Mouse (Mus musculus): Measurements from ENCODE around the gene Irf8. TPM values are rescaled to one million over a fixed set of nuclear protein-coding genes. Genes with fewer than 3 reads are reported as not detected.
"Not testable (repeated sequence)": the region's sequence is repeated elsewhere in the genome, so short reads cannot be mapped to it uniquely, and the experiment has no call there.

Gene Irf8
- polyA plus RNA-seq, 1 experiment, result 50.7 TPM

DNA sequence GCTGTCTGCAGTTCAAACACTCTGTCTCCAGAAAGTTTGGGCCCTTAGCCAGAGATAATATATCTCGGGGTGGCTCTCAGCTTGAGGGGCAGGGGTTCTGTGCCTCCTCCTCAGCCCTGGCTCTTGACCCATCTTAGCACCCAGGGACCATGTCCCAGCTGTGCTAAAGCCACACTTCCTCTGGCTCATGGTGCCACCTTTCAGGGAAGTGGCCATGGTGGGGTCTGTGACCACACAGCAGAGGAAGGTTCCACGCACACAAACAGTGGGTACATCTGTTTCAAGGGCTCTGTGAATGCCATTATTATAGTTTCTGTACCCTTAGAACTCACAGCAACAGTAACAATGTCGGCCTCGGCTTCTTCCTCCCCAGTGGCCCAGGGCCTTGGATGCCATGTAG lies 47.6 kb downstream of the Irf8 start:
- no peaks in the 10 kb centered on the region for H3K9me3 ChIP-seq
- H3K36me3 ChIP-seq (replicated peaks; ENCODE audit: low read length), result no peaks in the 10 kb centered on the region
- H3K4me3 ChIP-seq (replicated peaks), result no peak overlapping the region
- H3K4me1 ChIP-seq, result peaks cover 24% of the 10 kb centered on the region
- H3K27me3 ChIP-seq (replicated peaks), result peaks cover 84% of the 10 kb centered on the region
- no peak for TF ChIP-seq FLI1 (IDR thresholded peaks at IDR 0.05; ENCODE audit: low read length)
- no peak for TF ChIP-seq GATA1 (IDR thresholded peaks at IDR 0.05; ENCODE audit: borderline replicate concordance, low read length)

DNA sequence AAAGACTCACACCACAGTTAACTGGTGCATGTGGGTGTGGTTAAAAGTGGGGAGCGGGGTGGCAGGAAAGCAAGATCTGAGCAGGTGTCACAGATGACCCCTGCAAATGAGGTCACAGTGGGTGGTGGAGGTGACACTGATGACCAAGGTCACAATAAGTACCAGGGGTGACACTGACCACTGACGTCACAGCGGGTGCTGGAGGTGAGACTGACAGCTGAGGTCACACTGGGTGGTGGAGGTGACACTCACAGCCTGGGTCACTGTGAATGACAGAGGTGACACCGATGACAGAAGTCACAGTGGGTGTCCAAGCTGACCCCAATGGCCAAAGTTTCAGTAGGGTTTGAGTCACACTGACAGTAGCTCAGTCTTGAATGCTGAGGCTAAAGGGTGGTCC lies 50.6 kb downstream of the Irf8 start:
- Histone ChIP-seq H3K4me1 (peaks cover 27% of the 10 kb centered on the region), H3K27me3 (replicated peaks) (peaks cover 82% of the 10 kb centered on the region), H3K36me3 (replicated peaks; ENCODE audit: low read length) (no peaks in the 10 kb centered on the region), H3K4me3 (replicated peaks) (peak overlapping the region; percentile 21), H3K9me3 (no peaks in the 10 kb centered on the region)
- TF ChIP-seq FLI1 (IDR thresholded peaks at IDR 0.05; ENCODE audit: low read length) (no peak), GATA1 (IDR thresholded peaks at IDR 0.05; ENCODE audit: borderline replicate concordance, low read length) (no peak)

DNA sequence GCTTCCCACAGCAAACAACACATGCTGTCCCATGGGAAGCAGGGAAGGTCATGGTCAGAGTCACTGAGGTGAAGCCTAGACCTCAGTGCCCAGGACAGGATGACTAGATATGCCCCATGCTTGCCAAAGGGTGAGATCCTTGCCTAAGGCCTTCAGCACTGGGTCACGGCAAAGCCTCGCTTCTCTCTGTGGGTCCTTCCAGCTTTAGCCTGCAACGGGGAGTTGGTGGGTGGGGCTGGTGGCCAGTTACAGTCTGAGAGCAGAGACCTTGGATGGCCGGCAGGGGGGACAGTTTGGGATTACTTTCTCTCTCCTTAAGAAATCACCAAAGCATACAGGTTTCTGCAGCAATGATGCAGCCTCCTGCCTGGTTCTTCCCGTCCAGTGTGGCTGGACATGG lies 51.5 kb downstream of the Irf8 start:
- Histone ChIP-seq H3K4me1 (peaks cover 35% of the 10 kb centered on the region), H3K27me3 (replicated peaks) (peaks cover 82% of the 10 kb centered on the region), H3K36me3 (replicated peaks; ENCODE audit: low read length) (no peaks in the 10 kb centered on the region), H3K9me3 (no peaks in the 10 kb centered on the region), H3K4me3 (replicated peaks) (no peak overlapping the region)
- no peak for TF ChIP-seq GATA1 (IDR thresholded peaks at IDR 0.05; ENCODE audit: borderline replicate concordance, low read length)
- TF ChIP-seq FLI1 (IDR thresholded peaks at IDR 0.05; ENCODE audit: low read length), result no peak

DNA sequence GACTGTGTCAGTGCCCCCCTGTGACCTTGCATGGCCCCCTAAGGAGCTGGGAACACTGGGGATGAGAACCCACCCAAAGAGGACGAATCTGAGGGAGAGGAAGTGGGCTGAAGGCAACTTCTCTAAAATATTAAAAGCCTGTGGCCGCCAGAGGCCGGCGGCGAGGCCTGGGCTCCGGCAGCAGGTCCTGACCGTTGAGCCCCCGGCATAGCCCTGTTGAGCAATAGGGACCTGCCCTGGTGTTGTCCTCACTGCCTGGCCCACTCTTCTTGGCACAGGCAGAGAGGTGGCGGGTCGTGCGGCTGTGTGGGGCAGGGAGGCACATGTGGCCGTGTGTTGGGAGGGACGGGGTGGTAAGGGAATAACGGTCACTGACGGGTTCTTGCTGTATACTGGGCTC lies 56.6 kb downstream of the Irf8 start:
- Histone ChIP-seq H3K4me3 (replicated peaks) (no peak overlapping the region), H3K36me3 (replicated peaks; ENCODE audit: low read length) (no peaks in the 10 kb centered on the region), H3K9me3 (no peaks in the 10 kb centered on the region), H3K4me1 (peaks cover 29% of the 10 kb centered on the region; the same call in 1 of the 2 replicates), H3K27me3 (replicated peaks) (peaks cover 87% of the 10 kb centered on the region)
- TF ChIP-seq FLI1 (IDR thresholded peaks at IDR 0.05; ENCODE audit: low read length), result no peak
- no peak for TF ChIP-seq GATA1 (IDR thresholded peaks at IDR 0.05; ENCODE audit: borderline replicate concordance, low read length)

DNA sequence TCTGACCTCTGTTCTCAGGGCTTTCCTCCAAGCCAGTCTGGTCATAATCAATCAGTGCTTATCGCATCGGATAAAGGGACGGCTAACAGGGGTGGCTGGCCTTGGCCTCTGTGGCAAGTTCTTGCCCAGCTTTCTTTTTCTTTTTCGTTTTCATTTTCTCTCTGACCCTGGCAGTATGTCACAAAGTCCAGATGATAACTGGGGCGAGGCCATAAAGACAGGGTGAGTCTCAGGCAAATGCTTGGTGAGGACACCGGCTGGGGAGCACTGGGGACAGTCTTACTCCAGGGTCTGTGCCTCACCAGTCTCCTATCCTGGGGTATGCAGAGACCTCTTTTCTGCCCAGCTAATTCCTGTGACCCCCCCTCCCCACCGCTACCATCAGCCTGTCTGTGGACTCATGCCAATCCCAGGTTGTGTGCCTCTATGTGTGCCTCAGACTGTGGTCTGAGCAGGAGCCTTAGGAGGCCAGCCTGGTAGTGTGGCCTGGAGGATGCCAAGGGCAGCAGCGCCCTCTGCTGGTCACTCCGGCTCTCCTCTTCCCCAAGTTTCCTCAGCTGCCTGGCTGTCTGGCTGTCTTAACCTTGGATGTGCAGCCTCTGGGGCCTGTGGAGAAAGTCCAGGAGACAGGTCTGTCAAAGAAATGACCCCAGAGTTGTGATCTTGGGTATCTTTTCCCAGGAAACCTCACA lies 59.9 kb downstream of the Irf8 start:
- Histone ChIP-seq H3K4me1 (peaks cover 41% of the 10 kb centered on the region), H3K36me3 (replicated peaks; ENCODE audit: low read length) (no peaks in the 10 kb centered on the region), H3K27me3 (replicated peaks) (peaks cover 92% of the 10 kb centered on the region), H3K4me3 (replicated peaks) (no peak overlapping the region), H3K9me3 (no peaks in the 10 kb centered on the region)
- TF ChIP-seq FLI1 (IDR thresholded peaks at IDR 0.05; ENCODE audit: low read length) (no peak), GATA1 (IDR thresholded peaks at IDR 0.05; ENCODE audit: borderline replicate concordance, low read length) (no peak)

DNA sequence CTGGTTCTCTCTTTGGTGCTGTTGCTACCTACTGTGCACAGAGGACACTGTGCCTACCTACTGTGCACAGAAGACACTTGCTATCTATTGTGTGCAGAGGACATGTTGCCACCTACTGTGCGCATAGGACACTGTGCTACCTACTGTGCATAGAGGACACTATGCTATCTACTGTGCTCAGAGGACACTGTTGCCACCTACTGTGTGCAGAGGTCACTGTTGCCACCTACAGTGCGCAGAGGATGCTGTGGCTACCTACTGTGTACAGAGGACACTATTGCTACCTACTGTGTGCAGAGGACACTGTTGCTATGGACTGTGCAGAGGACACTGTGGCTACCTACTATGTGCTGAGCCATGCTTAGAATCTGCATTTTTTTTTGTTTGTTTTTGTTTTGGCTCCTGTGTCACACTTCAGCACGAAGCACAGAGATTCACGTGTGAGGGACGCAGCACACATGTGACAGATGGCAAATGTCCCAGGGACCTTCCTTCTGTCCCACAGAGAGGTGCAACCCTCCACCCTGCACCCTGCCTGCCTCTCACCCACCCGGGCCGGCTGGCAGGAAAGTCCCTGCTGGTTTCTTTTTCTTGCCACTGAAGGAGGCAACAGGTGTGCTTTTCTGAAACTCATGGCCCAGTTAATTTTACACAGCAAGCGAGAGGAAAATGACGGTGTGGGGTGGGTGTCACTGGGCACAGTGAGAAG lies 61.0 kb downstream of the Irf8 start:
- Histone ChIP-seq H3K36me3 (replicated peaks; ENCODE audit: low read length) (no peaks in the 10 kb centered on the region), H3K4me1 (peaks cover 34% of the 10 kb centered on the region), H3K4me3 (replicated peaks) (peak overlapping the region; percentile 66), H3K9me3 (no peaks in the 10 kb centered on the region), H3K27me3 (replicated peaks) (peaks cover 92% of the 10 kb centered on the region)
- TF ChIP-seq GATA1 (IDR thresholded peaks at IDR 0.05; ENCODE audit: borderline replicate concordance, low read length) (no peak), FLI1 (IDR thresholded peaks at IDR 0.05; ENCODE audit: low read length) (no peak)

DNA sequence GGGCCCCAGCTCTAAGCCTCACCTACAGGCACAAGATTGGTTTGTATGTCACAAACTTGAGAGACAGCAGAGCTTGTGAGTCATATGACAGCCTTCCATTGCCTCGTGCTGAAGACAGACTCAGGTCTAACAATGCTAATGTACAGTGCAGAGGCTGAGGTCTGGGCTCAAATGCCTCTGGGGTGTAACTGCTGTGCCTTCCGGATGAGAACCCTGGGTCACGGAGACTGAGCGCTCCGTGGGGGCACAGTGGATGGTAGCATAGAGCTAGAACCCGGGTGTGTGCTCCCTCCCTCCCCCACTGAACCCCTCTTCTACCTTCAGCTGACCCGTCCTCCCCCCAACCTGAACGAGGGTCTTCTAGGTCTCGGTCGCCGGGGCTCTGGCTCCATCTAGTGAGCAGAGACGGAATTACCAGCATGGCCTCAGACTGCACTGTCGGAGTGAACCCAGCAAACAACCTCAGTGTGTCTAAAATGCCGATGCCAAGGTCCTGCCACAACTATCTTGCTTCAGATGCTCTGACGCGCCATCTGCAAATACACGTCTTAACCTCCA lies 64.2 kb downstream of the Irf8 start:
- Histone ChIP-seq H3K9me3 (no peaks in the 10 kb centered on the region), H3K4me1 (peaks cover 25% of the 10 kb centered on the region), H3K4me3 (replicated peaks) (peak overlapping the region; percentile 43), H3K27me3 (replicated peaks) (peaks cover 86% of the 10 kb centered on the region), H3K36me3 (replicated peaks; ENCODE audit: low read length) (no peaks in the 10 kb centered on the region)
- no peak for TF ChIP-seq FLI1 (IDR thresholded peaks at IDR 0.05; ENCODE audit: low read length)
- TF ChIP-seq GATA1 (IDR thresholded peaks at IDR 0.05; ENCODE audit: borderline replicate concordance, low read length), result no peak

DNA sequence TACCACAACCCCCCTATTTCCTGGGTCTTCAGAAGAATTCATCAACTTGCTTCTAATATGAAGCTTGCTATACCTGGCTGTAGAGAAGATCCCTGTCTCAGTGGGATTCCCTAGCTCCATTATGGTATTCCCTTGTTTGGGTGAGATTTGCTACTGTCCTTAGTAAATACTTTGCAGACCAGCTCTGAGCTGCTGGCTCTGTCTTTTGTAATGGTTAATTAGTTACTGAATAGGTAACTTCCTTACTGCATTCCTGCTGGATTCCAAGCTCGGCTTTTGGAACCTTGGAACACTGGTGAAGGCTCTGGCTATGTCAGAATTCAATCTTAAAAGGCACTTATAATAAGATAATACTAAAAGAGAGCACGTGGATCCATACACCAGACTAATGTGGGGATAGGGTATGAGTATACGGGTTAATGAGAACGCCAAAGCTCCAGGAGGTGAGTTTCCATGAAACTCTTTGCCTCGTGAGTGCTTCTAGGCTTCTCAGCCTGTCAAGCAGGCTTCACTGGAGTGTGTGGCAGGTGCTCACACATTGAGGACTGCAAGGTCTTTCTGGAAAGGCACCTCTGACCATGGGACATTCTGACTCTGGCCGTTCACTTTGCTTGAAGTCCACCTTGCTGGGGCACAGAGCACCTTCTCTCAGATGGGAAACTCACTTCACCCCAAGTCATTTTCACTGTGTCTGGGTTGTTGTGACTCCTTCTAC lies 67.7 kb downstream of the Irf8 start:
- H3K36me3 ChIP-seq (replicated peaks; ENCODE audit: low read length); H3K9me3 ChIP-seq; H3K4me3 ChIP-seq (replicated peaks): not testable (repeated sequence)
- peaks cover 31% of the 10 kb centered on the region for H3K4me1 ChIP-seq
- H3K27me3 ChIP-seq (replicated peaks), result peaks cover 87% of the 10 kb centered on the region

DNA sequence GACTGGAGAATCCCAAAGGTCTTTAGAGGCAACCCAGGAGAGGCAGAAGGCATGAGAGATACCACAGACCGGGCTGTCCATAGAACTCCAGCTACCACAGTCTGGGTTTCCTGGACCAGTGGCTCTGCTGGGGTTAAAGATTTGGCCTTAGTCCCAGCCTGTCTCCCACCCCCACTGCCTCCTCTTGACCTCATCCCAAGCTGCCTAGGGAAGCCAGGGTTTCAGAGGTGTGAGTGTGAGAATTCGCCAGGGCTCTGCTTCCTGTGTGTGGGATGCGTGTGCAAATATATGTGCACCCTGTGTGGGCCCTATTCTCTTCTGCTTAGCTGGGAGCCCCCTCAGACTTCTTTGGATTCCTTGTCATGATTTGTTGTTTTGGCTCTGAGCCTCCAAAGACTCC lies 68.6 kb downstream of the Irf8 start:
- Histone ChIP-seq H3K9me3 (no peaks in the 10 kb centered on the region), H3K27me3 (replicated peaks) (peaks cover 87% of the 10 kb centered on the region), H3K4me1 (peaks cover 39% of the 10 kb centered on the region), H3K36me3 (replicated peaks; ENCODE audit: low read length) (no peaks in the 10 kb centered on the region), H3K4me3 (replicated peaks) (no peak overlapping the region)
- TF ChIP-seq FLI1 (IDR thresholded peaks at IDR 0.05; ENCODE audit: low read length), result no peak
- TF ChIP-seq GATA1 (IDR thresholded peaks at IDR 0.05; ENCODE audit: borderline replicate concordance, low read length), result no peak

Other genes with a start within 250 kb of the Irf8 start
- gene Gins2, start 147.1 kb upstream of the Irf8 start, polyA plus RNA-seq (2012; ENCODE audit: insufficient read depth, low replicate concordance), result 8.3 and 35.4 TPM in 2 replicates
- gene 1190005I06Rik, start 88.7 kb upstream of the Irf8 start, polyA plus RNA-seq (2012; ENCODE audit: insufficient read depth, low replicate concordance), result 3.6 TPM in 1 of 2 replicates, not detected in the other
- 10.0 and 10.1 TPM in 2 replicates for gene Gm27021, start 68.3 kb upstream of the Irf8 start, polyA plus RNA-seq (2012; ENCODE audit: insufficient read depth, low replicate concordance)
- gene Cox4i1, start 68.1 kb upstream of the Irf8 start, polyA plus RNA-seq (2012; ENCODE audit: insufficient read depth, low replicate concordance), result 46.4 and 216 TPM in 2 replicates
- gene Emc8, start 67.8 kb upstream of the Irf8 start, polyA plus RNA-seq (2012; ENCODE audit: insufficient read depth, low replicate concordance), result 61.0 and 78.8 TPM in 2 replicates

Measured in megakaryocyte, embryonic 14.5 days (primary cell).